Mouse (Mus musculus) cerebellum, adult 8-10 months (tissue): ENCODE data around the gene Rpgrip1l.
A peak's percentile ranks its signal among the peaks of the same experiment; 100 is the strongest.

Experiments used
- DNase-seq: peaks from one replicate; pipeline ENCODE4 v3.0.0; 2022

The Rpgrip1l gene

DNA sequence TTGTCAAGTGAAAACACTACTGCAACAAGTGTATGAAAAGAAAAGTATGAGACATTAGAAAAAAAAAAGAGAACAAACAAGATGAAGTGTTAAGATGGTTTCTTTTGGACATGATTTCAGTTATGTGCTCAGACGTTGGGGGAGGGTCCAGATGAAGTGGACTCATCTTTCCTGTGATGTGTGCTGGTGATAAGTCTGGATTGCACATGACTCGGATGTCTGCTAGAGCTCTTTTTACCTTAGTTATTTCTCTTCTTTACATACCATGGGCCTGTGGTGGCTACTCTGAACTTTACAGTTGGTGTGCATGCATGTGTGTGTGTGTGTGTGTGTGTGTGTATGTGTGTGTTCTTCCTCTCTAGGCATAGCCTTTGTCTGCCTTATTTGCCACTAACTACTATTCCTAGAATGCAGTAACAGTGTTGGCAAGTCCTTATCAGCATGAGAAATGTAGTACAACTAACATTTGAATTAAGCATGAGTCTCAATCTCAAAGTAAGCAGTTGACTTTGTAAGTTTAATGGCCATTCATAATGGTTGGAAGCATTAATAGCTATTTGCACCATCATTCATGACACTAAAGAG lies 43.6 kb downstream of the Rpgrip1l start:
- no peak for DNase-seq

DNA sequence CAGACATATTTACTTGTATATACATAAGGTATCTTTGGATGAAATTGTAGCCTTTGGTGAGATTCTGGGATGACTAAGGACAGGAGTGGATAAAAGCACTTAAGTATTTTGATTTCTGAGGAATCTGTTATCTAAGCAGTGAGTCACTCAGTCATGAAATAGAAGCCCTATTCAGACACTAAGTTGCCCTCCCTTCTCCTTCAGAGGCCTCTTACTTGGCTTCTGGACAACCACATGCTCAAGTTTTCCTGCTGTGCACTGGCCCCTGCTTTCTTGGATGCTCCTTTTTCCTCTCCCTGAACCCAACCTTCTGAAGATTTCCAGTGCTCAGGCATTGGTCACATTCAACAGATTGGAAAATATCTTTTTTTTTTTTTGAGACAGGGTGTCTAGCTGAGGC lies 48.5 kb downstream of the Rpgrip1l start:
- no peak for DNase-seq

- DNase-seq = no peak
Measured at GRCm38 (mm10) chr8:91263939-91264338, 49.1 kb downstream of the Rpgrip1l start.

- no peak for DNase-seq
Measured at GRCm38 (mm10) chr8:91261598-91261997, 51.5 kb downstream of the Rpgrip1l start.

GRCm38 (mm10) chr8:91250966-91251365 lies 62.1 kb downstream of the Rpgrip1l start:
- no peak for DNase-seq

- DNase-seq = no peak
Measured at GRCm38 (mm10) chr8:91249758-91250466, 63.1 kb downstream of the Rpgrip1l start.

GRCm38 (mm10) chr8:91245821-91246454 lies 67.1 kb downstream of the Rpgrip1l start:
- no peak for DNase-seq

- DNase-seq = no peak
Measured at GRCm38 (mm10) chr8:91242721-91243120, 70.3 kb downstream of the Rpgrip1l start.

GRCm38 (mm10) chr8:91241873-91242519 lies 71.1 kb downstream of the Rpgrip1l start:
- no peak for DNase-seq

DNA sequence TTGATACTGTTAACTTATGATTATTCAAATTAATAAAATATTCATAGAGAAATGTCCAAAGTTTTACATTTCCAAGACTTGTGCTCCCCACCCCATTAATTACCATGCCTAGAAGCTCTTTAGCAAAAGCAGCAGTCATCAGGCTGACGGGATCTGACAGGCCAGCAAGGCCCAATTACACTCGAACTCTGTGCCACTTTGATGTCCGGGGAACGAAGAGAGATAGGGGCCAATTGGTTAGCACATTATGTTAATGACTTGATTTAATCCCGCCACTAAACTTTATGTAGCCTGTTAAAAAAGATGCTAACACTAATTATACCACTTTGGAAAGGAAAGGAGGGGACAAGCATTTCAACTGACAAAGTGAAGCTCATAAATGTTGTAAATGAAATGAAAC lies 71.7 kb downstream of the Rpgrip1l start:
- DNase-seq = no peak

- DNase-seq = no peak
Measured at GRCm38 (mm10) chr8:91237191-91237590, 75.9 kb downstream of the Rpgrip1l start.

GRCm38 (mm10) chr8:91234097-91234496 lies 79.0 kb downstream of the Rpgrip1l start:
- no peak for DNase-seq

- DNase-seq = peak; percentile 35
Measured at GRCm38 (mm10) chr8:91227421-91227841, 85.6 kb downstream of the Rpgrip1l start.

DNA sequence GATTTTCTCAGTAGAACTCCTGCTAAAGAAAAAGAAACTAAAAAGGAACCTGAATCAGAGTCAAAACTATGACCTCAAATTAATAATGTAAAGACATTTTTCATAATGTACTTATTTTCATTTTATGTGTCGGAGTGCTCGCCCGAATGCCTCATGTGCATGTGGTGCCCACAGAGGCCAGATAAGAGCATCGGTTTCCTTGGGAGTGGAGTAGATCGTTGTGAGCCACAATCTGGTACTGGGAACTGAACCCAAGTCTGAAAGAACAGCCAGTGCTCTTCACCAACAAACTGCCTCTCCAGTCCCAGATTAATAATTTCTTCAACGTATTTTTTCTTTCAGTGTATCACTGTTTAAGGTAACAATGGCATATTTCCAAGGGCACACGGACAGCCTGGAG lies 88.8 kb downstream of the Rpgrip1l start:
- no peak for DNase-seq

GRCm38 (mm10) chr8:91221841-91222240 lies 91.2 kb downstream of the Rpgrip1l start:
- no peak for DNase-seq

DNA sequence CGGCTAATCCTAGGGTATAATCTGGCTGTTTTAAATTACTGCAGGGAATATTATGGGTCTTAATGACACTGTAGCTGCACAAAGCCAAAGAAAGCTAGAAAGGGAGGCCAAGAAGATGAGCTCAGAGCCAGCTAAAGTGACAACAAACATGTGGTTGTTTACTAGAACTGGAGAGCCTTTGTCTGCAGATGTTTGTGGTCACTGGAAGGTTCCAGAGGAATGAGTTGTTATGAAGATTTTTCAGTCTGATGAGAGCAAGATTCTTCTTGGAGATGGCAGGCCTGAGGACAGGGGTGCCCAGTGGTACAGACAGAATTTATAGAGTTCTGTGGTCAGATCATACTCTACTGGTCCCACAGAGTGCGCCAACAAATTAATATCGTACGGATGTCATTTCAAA lies 94.8 kb downstream of the Rpgrip1l start:
- no peak for DNase-seq

GRCm38 (mm10) chr8:91217062-91217905 lies 95.8 kb downstream of the Rpgrip1l start:
- DNase-seq = no peak

DNA sequence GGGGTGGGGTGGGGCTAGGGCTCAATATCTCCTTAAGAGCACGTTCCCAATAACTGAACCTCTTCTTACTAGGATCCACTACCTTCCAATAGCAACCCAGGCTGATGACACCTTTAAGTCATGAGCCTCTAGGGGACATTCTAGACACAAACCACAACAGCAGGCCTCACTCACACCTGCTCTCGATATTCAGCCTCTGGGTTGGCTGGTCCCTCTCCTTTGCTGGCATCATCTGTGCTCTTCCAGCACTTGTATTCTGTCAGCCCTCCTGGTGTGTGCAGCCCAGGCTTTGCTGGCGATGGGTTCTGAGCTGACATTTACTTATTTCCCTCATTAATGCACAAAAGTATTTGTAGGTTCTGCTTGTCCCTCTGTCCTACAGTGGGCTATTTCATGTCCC lies 98.8 kb downstream of the Rpgrip1l start:
- DNase-seq = no peak

DNA sequence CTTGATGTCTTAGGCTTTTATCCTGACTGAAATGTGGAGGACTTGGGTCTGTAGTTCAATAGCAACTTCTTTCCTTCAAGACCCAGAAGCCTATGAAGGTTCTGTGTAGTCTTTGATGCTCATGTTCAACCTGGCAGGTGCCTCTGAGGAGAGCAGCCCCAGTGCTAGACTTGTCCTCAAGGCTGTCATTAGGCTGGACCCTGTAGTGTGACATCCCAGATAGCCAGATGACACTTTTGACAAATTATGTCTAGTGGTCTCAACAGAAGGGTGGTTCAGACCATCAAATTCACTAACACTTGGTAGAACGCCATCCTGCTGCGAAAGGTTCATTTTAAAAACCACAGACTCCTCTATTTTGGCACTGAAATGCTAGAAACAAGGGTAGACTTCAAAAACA lies 100.1 kb downstream of the Rpgrip1l start:
- no peak for DNase-seq

DNA sequence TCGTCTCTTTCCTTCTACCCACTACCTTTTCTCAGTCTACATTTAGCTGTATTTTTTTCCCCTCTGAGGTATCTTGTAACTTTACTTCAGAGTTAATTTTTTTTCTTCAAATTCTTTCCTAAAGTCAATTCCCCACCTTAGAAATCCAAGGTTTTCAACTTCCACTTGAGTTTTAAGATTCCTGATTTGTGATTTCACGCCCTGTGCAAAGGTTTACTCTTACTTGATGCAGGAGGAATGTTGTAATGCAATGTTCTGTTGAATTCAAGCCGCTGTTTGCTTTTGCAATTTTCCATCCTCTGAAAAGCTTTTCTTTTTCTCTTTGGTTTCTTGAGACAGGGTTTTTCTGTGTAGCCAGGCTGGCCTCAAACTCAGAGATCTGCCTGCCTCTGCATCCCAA lies 103.4 kb downstream of the Rpgrip1l start:
- no peak for DNase-seq

- DNase-seq = no peak
Measured at GRCm38 (mm10) chr8:91207676-91208075, 105.4 kb downstream of the Rpgrip1l start.

- DNase-seq = no peak
Measured at GRCm38 (mm10) chr8:91205897-91206296, 107.2 kb downstream of the Rpgrip1l start.

- DNase-seq = no peak
Measured at GRCm38 (mm10) chr8:91201184-91201583, 111.9 kb downstream of the Rpgrip1l start.
